Mouse (Mus musculus) liver, postnatal 0 days (tissue): Measurements from ENCODE around the gene Hnrnpa2b1. TPM values are rescaled to one million over a fixed set of nuclear protein-coding genes. Genes with fewer than 3 reads are reported as not detected.

Source experiments
- ATAC-seq: fragments of 200-750 bp; cut with Nextera tagmentation; 2 replicates; pipeline ENCODE4 v1.8.0; 2017; ENCODE audit warnings: mild to moderate bottlenecking, moderate library complexity
- DNase-seq: peaks from one replicate; pipeline ENCODE4 v3.0.0-alpha.2; 2016
- H3K27ac ChIP-seq: fragments of 300-500 bp; sonication (generic); 2 replicates; pipeline ENCODE4 v1.5.1; 2014; ENCODE audit warnings: antibody characterized with exemption, moderate library complexity, mild to moderate bottlenecking, low read depth
- H3K27me3 ChIP-seq: fragments of 300-500 bp; sonication (generic); 2 replicates; pipeline ENCODE4 v1.6.1; 2014; ENCODE audit warnings: low read length, control low read depth, mixed read lengths; ENCODE audit not compliant: insufficient read depth
- H3K36me3 ChIP-seq: fragments of 300-500 bp; sonication (generic); replicated peaks from 2 replicates; pipeline ENCODE4 v1.6.1; 2014; ENCODE audit warnings: mild to moderate bottlenecking, control low read depth, low read length, moderate library complexity, mixed read lengths; ENCODE audit not compliant: insufficient read depth
- H3K4me1 ChIP-seq: fragments of 300-500 bp; sonication (generic); 2 replicates; pipeline ENCODE4 v1.6.1; 2014; ENCODE audit warnings: antibody characterized with exemption, mild to moderate bottlenecking, control low read depth; ENCODE audit not compliant: insufficient read depth
- H3K4me2 ChIP-seq: fragments of 300-500 bp; sonication (generic); 2 replicates; pipeline ENCODE4 v1.6.1; 2014; ENCODE audit warnings: low read depth, mild to moderate bottlenecking, low read length, moderate library complexity, mixed read lengths
- H3K4me3 ChIP-seq: fragments of 300-500 bp; sonication (generic); 2 replicates; pipeline ENCODE4 v1.5.1; 2014; ENCODE audit warnings: low read depth, low read length
- H3K9ac ChIP-seq: fragments of 300-500 bp; sonication (generic); replicated peaks from 2 replicates; pipeline ENCODE4 v1.6.1; 2014; ENCODE audit warnings: mild to moderate bottlenecking, moderate library complexity
- H3K9me3 ChIP-seq: fragments of 300-500 bp; sonication (generic); 2 replicates; pipeline ENCODE4 v1.6.1; 2016; ENCODE audit warnings: mild to moderate bottlenecking, control low read depth, low read length, mixed read lengths
- CTCF ChIP-seq: sonication (generic); IDR thresholded peaks from 2 replicates; pipeline ENCODE4 v1.5.1; 2016; ENCODE audit warnings: antibody characterized with exemption, low read depth
- EP300 ChIP-seq: IDR thresholded peaks from 2 replicates; pipeline ENCODE4 v1.6.1; 2016; ENCODE audit warnings: antibody characterized with exemption, low read depth, mild to moderate bottlenecking
- WGBS: fragments of 180-500 bp; shearing (Covaris S2); extraction: QIAGEN DNeasy Blood & Tissue Kit; methylation state at CpG from one replicate; pipeline ENCODE4 v1.1.7; 2014; ENCODE audit not compliant: insufficient replicate concordance; 5-methylcytosine and 5-hydroxymethylcytosine counted together
- polyA plus RNA-seq: library from polyadenylated mRNA; unstranded; fragments of >200 nt; fragmentation: Nextera tagmentation; extraction: Ambion mirVana; gene quantifications from 2 replicates; pipeline ENCODE4 v1.2.1, GENCODE M21; 2015

Hnrnpa2b1 gene
- polyA plus RNA-seq, 1 experiment from 2014 or later: 587 TPM

DNA sequence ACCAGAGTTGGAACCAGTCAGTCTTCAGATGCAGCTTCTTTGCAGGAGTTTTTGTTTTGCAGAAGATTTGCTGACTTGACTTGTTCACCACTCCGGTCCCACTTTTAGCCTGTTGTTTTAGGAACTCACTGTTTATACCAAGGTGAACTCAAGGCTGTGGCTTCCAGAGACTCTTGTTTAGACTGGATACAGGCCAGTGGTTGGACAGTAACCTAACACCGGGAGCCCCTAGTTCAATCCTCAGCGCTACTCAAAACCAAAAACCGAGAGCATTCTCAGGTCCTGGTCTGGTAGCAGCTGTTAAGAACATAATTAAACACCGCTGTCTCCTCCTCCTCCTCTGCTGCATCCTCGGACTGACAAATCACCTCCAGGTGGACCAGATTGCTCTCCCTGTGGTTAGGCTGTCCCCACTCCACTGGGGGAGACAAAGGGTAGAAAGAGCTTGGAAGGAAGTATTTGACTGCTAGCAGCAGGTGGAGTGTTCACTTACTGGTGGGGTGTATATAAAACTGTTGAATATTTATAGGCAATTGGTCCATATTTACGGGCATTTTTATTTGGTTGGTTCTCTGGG, 16.7 kb downstream of the Hnrnpa2b1 start:
- WGBS: 70% methylated on average over 7 of the region's 7 CpGs
- Histone ChIP-seq H3K36me3 (no peaks in the 10 kb centered on the region), H3K9ac (no peak overlapping the region), H3K4me2 (no peak overlapping the region), H3K4me3 (no peak overlapping the region), H3K27me3 (no peaks in the 10 kb centered on the region), H3K27ac (no peak overlapping the region), H3K4me1 (no peaks in the 10 kb centered on the region), H3K9me3 (no peaks in the 10 kb centered on the region)
- ATAC-seq (no peak), DNase-seq (no peak)
- TF ChIP-seq CTCF: no peak
- no peak for TF ChIP-seq EP300

DNA sequence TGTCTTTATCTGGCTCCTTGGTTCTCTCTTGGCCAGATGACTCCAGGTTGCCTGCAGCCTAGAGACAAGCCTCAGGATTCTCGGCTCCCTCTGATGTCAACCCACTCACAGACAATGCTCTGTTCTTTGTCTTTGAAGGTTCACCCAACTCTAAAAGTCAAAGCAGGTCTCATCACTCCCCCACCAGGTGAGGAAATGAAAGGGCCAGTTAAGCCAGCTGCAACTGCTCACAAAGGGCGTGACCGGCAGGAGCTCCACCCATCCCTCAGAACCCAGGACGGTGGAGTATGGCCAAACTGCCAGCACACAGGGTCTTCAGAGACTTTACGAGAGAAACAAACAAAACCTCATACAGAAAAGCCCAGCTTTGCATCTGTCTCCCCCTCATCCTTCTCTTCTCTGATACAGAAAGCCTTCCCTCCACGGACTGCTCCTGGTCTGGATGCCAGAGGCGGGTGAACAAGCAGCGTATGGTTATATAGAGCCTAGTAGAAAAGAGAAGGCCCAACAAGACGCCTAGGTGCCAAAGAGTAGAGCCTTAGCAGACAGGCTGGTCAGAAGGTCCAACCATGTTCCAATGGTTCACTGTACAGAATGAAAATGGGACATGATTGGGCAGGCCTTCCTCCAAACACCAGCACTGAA, 27.4 kb downstream of the Hnrnpa2b1 start:
- Histone ChIP-seq H3K4me3 (no peak overlapping the region), H3K4me2 (no peak overlapping the region), H3K36me3 (no peaks in the 10 kb centered on the region), H3K9me3 (no peaks in the 10 kb centered on the region), H3K27me3 (0 out of 2 replicates have a peak, but pooled peaks cover 4% of the 10 kb centered on the region), H3K27ac (no peak overlapping the region), H3K4me1 (peaks cover 9% of the 10 kb centered on the region; the same call in 1 of the 2 replicates), H3K9ac (no peak overlapping the region)
- no peak for DNase-seq
- ATAC-seq: 0 out of 2 replicates have a peak, but pooled peaks have one; percentile 21
- TF ChIP-seq CTCF (peak; percentile 22; the same call in 1 of the 2 replicates), EP300 (no peak)
- 58% methylated on average over 9 of the region's 9 CpGs for WGBS

DNA sequence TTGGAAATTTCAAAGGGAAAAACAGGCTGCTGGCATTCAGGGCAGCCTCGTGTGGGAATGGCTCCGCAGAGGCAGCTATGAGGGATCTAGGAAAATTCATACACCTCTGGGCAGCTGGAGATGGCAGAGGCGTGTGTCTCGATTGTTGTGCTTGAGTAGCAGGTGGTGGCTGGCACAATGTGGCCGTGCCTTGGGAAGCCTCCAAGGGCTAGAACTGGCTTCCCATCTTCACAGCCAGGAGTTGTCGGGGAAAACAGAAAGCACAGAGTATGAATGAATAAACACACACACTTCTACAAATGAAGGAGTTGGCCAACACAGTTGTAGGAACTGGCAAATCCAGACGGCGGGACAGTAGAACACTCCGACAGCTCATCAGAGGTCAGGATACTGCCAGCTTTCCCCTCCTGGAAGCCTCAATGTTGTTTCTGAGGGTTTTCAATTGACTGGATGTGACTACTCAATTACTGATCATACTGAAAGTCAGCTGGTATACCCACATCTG, 30.8 kb downstream of the Hnrnpa2b1 start:
- peaks cover 18% of the 10 kb centered on the region for H3K27me3 ChIP-seq
- WGBS: 73% methylated on average over 9 of the region's 9 CpGs

DNA sequence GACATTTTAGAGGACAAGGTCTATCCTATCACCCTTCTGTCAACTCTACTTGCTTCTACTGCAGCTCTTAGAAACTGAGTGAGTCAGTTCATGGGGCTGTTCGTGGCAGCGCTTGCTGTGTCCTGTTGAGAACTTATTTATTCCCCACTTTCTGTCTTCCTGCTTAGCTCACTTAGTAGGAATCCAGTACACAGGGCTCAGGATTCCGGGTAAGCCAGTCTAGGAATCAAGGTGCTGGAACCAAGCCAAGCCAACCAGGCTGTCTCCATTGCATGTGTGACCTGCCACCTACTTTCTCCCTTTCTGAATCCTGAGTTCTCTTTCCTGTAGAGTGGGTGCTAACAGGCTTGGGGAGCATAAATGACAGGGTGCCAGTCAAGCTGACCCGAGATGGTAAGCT, 32.0 kb downstream of the Hnrnpa2b1 start:
- no peak for DNase-seq
- Histone ChIP-seq H3K36me3 (no peaks in the 10 kb centered on the region), H3K4me2 (no peak overlapping the region), H3K27me3 (peaks cover 30% of the 10 kb centered on the region), H3K4me1 (peaks cover 17% of the 10 kb centered on the region), H3K27ac (no peak overlapping the region), H3K9ac (no peak overlapping the region), H3K9me3 (no peaks in the 10 kb centered on the region), H3K4me3 (no peak overlapping the region)
- TF ChIP-seq CTCF: no peak
- ATAC-seq: peak; percentile 38; the same call in 1 of the 2 replicates
- 76% methylated on average over 4 of the region's 4 CpGs for WGBS

More for the DNA sequence above, 30.8 kb downstream of the Hnrnpa2b1 start:
- DNase-seq: no peak
- H3K9ac ChIP-seq: no peak overlapping the region
- H3K36me3 ChIP-seq: no peaks in the 10 kb centered on the region
- TF ChIP-seq EP300 (no peak), CTCF (no peak)
- H3K9me3 ChIP-seq: no peaks in the 10 kb centered on the region
- no peak for ATAC-seq
- no peak overlapping the region for H3K4me2 ChIP-seq
- H3K4me3 ChIP-seq: no peak overlapping the region
- H3K27ac ChIP-seq: no peak overlapping the region
- peaks cover 9% of the 10 kb centered on the region; the same call in 1 of the 2 replicates for H3K4me1 ChIP-seq

DNA sequence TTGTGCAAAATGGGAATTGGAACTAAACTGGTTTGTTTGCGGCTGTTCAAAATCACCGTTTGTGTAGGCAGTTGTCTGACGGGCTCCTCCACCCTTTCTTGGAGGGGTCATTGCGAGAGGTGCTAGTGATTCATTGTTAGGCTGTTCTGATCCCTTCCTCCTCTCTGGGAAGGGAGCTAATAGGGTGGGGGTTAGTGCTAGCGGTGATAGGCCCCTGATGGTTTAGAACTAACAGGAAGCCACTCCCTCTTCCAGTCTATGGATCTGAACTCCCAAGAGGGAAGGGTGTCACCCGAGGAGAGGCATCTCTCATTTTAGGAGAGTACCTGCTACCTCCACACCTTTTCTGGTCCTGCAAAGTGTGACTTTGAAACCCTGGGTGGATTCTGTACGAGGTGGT, 35.4 kb downstream of the Hnrnpa2b1 start:
- Histone ChIP-seq H3K36me3 (no peaks in the 10 kb centered on the region), H3K27me3 (peaks cover 49% of the 10 kb centered on the region), H3K27ac (no peak overlapping the region), H3K4me1 (peaks cover 19% of the 10 kb centered on the region), H3K4me3 (no peak overlapping the region), H3K4me2 (0 out of 2 replicates have a peak overlapping the region, but pooled peaks have one; percentile 13), H3K9me3 (no peaks in the 10 kb centered on the region), H3K9ac (no peak overlapping the region)
- WGBS: 35% methylated on average over 7 of the region's 7 CpGs
- no peak for TF ChIP-seq EP300
- TF ChIP-seq CTCF: no peak
- ATAC-seq: no peak
- DNase-seq: no peak

DNA sequence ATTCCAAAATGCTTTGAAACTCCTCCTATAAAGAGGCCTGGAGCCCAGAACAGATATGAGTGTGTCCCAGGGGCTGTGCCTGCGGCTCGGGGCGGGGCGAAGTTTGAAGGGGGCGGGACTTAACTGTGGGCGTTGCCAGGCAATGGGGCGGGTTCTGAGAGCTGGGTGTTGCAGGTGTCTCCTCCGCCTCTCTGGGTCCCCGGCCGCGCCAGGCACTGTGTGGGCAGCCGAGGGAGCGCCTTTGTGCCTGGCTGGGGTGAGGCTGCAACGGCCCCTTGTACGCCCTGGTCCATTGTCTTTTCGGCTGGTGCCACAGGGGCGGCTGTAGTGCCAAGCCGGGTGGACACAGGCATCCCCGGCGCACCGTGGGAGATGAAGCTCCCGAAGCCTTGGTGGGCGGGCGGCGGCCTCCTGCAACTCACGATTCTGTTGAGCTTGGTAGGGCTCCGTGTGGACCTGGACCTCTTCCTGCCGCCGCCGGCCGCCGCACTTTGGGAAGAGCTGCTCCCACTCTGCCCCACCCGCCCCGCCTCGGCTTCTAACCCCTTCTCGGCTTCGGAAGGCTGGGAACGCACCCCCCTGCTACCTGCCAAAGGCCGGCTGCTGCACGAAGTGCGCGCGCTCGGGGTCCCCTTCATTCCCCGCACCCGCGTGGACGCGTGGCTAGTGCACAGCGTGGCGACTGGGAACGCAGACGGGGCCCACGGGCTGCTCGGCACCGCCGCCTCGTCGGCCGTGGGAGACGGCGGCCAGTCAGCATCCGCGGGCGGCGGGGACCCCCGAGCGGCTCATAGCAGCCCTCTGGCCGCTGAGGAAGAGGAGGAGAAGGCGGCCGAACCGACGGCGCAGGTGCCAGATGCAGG, 36.9 kb downstream of the Hnrnpa2b1 start, which contains the start of gene Nfe2l3:
Gene Nfe2l3, plus strand, starts transcription at position 136 of the 863 bp plus-strand sequence.
- DNase-seq (peak; percentile 90), ATAC-seq (peak; percentile 93)
- Histone ChIP-seq H3K27ac (no peak within 1 kb of the TSS), H3K4me2 (peak within 1 kb of the TSS; percentile 82), H3K36me3 (no peaks in the 10 kb centered on the region), H3K9me3 (no peaks in the 10 kb centered on the region), H3K4me1 (peaks cover 13% of the 10 kb centered on the region), H3K9ac (no peak within 1 kb of the TSS; the same call in 1 of the 2 replicates), H3K27me3 (peaks cover 45% of the 10 kb centered on the region), H3K4me3 (peak within 1 kb of the TSS; percentile 47)
- no peak for TF ChIP-seq CTCF
- TF ChIP-seq EP300: no peak
- WGBS: 3% methylated on average over 70 of the region's 74 CpGs
